Mouse (Mus musculus) cortical plate, adult 2 months (tissue): ENCODE results near the gene Wdr60.

Experiments
- CTCF ChIP-seq: fragments of 200-500 bp; IDR thresholded peaks from 2 replicates; pipeline ENCODE4 v1.5.1; 2011; ENCODE audit warnings: mild to moderate bottlenecking, control low read depth, low read length; ENCODE audit not compliant: insufficient read depth; ENCODE audit errors: extremely low read depth
- POLR2A ChIP-seq: fragments of 200-500 bp; IDR thresholded peaks from 2 replicates; pipeline ENCODE4 v1.6.1; 2011; ENCODE audit warnings: mild to moderate bottlenecking, low read length, control low read depth; ENCODE audit not compliant: insufficient read depth; ENCODE audit errors: extremely low read depth

GRCm38 (mm10) chr12:116270538-116270937 lies 7.7 kb upstream of the Wdr60 start:
- no peak for TF ChIP-seq POLR2A
- no peak for TF ChIP-seq CTCF
